Mouse (Mus musculus): ENCODE results near the gene Samd3.

The Samd3 gene

DNA sequence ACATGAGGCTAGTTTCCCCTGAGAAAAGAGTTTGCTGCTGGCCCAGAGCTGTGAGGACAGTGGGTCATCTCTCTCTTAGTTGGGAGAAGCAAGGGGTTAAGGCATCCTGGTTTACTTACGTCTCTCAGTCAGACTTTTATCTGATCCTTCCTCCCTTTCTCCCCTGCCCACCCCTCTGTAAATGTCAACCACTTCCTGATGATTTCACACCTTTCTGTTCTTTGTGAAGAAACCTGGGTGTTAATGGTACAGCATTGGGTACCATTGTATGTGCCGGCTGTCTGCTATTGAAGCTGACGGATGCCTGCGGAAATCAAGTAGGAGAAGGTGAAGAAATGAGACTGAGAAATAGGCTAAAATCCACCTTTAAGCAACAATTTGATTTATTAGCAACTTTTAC is at the start of gene Samd3:
TSS of gene Samd3 (plus strand) at position 220 of the 400 bp plus-strand sequence.
- no peak for DNase-seq (ENCODE audit: low read depth, low spot score)

DNA sequence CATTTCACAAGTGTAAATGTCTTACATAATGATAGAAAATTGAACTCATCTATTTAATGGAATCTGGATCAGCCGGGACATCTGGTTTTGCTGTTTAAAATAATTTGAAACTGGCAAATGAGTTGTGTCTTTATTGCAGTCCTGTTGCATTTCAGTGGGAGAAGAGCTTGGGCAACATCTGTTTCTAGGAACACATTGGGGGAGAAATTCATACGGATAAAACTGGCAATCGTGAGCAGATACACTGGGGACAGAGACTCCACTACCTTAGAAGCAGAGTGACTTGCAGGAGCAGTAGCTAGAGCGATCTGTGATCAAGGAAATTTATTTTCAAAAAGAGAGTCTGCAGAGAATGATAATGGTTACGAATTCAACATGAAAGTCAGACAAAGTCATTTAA is 44.2 kb upstream of the Samd3 start:
- no peak for DNase-seq (ENCODE audit: low read depth, low spot score)

DNA sequence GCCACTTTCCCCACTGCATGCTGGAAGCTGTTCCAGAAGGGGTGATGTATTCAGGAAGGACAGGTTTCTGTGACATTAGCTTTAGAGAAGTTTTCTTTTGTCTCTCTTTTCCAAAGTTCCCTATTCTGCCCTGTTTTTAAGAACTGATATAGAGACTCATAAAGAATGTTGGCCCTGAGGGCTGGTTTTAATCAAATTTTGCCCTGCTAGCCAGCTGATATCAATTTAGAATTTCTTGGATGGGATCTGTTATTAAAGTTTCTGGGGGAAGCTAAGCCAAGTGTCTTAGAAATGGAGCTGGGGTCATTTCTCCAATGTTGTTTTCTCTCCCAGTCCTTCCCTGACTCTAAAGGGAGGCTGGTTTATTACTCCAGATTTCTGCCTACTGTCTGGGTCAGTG is 38.7 kb upstream of the Samd3 start:
- no peak for DNase-seq (ENCODE audit: low read depth, low spot score)

DNA sequence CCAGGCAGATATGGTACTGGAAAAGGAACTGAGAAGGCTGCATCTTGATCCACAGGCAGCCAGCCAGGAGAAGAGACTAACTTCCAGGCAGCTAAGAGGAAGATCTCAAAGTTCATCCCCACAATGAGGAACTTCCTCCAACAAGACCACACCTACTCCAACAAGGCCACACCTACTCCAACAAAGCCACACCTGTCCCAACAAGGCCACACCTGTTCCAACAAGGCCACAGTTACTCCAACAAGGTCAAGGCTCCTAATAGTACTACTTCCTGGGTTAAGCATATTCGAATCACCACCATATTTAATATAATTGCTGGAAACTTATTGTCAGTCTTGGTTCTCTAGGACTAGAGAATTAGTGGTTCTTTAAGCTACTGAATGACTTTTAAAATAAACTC is 34.6 kb upstream of the Samd3 start:
- DNase-seq (ENCODE audit: low read depth, low spot score), result peak; percentile 30

DNA sequence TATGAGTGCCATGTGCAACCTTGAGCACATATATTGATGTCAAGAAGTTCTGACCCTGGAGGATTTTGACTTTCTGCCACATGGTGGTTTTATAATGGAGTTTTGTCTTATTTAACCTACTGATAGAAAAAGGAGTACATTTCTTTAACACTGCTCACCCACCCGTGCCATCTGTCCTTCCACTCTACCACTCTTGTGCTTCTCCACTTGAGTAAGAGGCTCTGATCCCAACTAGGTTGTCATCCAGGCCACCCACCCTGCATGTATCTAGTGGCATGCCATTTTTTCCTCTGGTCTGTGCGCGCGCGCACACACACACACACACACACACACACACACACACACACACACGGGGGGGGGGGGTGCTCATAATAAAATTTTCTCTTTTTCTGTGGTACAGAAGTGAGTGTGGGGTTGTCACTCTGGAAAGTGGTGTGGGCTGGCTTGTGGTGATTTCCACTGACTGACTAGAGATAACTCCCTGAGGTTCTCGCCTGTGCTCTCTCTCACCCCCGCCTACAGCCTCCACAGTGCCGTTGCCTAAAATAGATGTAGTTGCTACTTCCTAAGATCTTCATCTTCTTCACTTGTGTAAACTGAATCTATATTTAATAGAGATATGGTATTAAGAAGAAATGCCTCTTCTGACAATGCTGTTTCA is 26.7 kb upstream of the Samd3 start:
- DNase-seq (ENCODE audit: low read depth, low spot score), result no peak

DNA sequence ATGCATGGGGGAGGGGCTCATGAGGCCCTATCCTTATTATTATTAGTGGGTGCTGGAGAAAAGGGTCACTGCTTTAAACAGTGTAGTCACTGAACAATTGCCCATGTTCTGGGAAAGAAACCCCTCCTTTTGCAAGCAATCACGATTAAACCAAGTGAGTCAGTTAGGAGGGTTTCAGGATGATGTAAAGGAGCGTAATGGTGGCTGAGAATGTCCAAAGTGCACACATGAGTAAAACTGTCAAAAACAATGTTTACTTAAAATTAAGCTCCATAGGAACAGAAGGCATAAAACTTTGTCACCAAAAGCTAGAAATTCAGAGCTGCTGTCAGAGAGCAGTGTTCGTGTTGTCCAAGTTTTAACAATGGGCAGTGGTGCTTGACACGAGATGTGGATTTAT is 8.8 kb upstream of the Samd3 start:
- DNase-seq (ENCODE audit: low read depth, low spot score), result no peak

DNA sequence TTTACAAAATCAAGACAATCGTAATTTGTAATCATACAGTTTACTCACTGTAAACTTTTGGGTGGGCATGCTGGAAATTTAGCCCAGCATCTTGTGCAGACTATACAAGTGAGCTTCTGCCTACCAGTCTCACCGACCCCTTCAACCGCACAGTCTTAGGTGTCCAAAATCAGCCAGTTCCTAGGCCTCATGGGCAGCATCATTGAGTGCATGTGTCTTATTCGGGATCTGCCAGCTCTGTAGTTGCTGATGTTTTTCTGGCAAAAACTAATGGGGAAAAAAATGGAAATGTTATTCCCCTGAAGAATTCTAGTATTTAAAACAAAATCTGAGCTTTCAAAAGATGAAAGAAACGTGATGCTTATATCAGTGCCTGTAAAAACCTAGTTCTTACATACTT is 3.3 kb upstream of the Samd3 start:
- DNase-seq (ENCODE audit: low read depth, low spot score), result no peak

DNA sequence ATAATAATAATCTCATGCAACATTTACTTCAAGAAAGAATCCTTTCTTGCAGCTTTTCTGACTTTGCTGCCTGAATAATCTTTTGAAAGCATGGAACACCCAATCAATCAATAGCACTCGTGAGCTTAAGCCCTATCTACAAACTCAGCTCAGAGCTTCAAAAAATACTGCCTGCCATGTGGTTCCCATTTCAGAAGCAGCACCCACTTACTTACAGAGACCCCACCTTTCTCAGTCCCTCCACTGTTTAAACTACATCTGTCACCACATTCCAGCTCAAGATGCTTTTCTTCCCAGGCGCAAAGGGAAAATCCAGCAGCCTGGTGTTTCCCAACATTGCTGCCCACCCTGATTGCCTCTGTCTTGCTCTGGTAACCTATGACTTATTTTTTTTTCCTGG is 2.8 kb upstream of the Samd3 start:
- no peak for DNase-seq (ENCODE audit: low read depth, low spot score)

DNA sequence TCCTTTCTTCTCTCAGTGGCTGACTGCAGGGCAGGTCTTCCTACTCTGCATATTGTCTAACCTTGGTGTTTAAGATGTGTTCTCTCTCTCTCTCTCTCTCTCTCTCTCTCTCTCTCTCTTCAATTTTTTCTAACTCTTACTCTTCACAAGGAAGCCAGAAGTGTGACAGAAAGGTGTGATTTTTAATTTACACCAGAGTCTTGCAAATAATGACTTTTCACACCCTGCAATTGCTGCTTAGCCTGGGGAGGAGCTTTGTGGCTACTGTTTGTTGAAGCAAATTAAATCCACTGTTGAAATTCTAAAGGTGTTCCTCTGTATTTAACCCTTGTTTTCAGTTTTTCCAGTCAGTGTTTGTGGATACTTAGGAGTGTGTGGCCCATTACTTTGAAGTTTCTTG is 1.3 kb upstream of the Samd3 start:
- DNase-seq (ENCODE audit: low read depth, low spot score), result no peak

DNA sequence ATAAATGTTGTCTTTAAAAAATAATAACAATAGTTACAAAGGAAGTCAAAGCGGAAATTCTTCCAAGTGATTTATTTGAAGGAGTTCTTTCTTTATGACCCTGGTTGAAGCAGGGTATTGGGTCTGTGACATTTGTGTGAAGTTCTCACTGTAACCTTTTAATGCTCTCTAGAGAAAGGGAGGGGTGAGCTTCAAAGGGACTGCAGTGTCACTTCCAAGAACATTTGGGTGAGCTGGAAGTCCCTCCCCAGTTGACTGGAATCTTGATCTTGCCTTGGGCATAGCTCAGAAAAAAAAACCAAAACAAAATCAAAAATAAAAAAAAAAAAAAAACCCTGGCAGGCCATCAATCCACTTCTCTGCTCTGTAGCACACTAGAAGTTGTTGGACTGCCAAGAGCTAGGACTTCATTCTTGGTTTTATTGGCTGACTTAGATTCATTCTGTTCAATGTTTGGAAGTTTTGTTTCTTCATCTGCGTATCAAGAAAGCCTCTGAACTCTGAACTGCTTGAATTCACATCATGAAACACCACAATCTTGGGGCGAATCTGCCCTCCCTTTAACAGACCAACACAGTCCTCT is 2.7 kb downstream of the Samd3 start:
- no peak for DNase-seq (ENCODE audit: low read depth, low spot score)

DNA sequence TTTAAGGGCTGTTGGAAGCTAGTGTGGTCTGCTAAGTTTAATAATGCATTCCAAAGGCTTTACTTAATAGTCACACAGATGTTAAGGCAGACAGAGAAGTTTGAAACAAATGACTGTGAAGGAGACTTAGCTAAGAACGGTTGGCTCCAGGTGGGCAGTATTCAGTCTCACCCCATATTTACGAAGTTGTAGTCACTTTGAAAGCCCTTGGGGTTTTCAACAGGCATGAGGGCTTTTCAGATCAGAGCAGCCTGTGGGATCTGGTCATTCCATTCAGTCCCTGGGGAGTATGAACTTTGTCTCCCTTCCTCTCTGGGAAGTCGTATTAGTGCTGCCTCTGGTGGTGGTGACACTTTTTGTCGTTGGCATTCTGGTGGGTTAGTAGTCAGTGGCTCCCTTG is 9.1 kb downstream of the Samd3 start:
- DNase-seq (ENCODE audit: low read depth, low spot score), result no peak

DNA sequence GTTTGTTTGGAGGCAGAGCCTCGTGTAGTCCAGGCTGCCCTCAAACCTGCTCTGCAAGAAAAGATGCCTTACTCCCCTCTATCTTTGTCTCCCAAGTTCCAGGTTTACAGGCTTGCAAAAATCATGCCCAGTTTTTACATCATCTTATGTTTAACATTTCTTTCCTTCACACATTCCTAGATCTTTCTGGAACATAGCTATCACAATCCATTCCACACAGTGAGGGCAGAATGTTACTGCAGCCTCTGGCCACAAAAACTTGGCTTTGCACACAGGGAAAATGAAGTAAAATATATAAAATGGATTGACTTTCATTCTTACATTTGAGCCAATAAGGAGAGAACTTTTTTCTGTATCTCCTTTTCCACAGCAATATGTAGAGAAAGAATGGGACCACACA is 9.6 kb downstream of the Samd3 start:
- DNase-seq (ENCODE audit: low read depth, low spot score), result no peak

DNA sequence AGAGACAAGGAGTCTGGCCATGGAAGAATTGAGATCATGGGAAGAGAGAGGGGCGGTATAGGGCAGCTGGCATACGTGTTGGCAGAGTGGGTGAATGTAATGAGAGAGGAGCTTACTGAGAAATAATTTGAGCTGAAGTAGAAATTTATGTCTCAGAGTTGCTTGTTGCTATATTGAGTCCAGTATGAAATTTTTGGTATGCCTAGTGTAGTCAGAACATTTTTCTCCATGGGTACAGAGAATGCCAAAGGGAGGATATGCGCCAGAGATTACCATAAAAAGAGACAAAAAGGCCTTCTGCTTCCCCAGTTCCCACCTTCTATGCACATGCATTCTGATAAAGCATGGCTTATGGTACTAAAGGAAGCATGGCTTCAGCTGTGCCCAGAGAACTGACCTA is 13.7 kb downstream of the Samd3 start:
- DNase-seq (ENCODE audit: low read depth, low spot score), result no peak

DNA sequence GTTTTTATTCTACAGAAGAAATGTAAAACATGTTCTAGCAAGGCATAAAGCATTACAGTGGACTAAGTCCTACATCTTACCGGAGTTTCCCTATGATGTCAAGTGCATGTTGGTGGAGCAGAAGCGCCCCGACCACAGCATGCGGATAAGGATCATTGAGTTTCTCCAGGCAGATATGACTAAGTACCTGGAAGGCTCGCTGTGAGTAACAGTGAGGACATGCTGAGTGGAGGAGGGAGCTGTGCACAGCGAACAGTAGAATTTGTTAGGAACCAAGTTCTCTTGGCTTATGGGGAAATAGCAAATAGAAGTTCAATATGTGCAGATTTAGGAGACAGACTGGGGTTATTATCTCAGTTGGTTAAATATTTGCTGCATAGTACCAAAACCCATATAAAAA is 15.0 kb downstream of the Samd3 start:
- no peak for DNase-seq (ENCODE audit: low read depth, low spot score)

DNA sequence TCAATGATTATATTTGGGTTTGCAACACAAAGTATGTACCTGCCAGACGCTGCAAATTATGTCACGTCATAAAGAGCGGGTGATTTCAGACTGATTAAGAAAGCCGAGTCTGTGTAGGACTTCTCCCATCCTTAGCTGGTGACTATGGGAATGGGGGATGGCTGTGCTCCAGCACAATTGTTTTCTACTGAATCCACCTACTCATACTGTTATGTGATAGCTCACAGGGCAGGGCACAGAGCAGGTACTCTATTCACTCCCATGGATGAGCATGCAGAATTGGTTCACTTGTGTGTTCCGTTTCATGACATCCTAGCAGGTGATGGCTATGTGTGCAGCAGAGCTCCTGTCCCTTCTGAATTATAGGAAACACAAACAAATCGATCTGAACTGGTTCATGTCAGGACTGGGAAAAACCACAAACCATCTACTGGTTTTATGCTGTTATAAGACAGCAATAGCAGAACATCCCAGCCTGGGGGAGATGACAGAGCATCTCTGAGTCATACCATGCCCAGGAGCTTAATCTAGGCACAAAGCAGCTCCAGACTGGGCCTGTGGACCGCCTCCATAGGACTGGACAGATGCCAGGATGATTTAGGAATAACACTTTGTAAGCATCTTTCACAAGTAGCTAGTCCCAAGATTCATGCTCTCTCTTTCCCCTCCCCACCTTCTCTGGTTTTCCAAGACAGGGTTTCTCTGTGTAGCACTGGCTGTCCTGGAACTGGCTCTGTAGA is 20.1 kb downstream of the Samd3 start:
- DNase-seq (ENCODE audit: low read depth, low spot score), result no peak

DNA sequence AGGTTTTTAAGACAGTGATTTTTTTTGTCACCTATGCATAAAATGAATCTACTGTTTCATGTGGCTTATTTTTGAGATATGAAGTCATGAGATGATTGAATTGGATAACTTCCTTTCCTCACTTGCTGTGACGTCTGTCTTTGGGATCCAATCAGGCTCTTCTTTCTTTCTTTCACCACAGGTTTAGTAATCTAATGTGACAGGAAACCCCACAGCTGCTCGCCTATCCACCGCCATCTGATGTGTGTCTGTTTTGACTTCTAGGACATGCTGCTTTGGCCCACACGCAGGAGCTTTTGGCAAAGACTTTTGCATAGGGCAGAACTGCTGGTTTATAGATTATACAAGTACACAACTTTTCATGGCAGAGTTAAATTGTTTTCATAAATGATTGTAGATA is 30.4 kb downstream of the Samd3 start:
- DNase-seq (ENCODE audit: low read depth, low spot score), result no peak

DNA sequence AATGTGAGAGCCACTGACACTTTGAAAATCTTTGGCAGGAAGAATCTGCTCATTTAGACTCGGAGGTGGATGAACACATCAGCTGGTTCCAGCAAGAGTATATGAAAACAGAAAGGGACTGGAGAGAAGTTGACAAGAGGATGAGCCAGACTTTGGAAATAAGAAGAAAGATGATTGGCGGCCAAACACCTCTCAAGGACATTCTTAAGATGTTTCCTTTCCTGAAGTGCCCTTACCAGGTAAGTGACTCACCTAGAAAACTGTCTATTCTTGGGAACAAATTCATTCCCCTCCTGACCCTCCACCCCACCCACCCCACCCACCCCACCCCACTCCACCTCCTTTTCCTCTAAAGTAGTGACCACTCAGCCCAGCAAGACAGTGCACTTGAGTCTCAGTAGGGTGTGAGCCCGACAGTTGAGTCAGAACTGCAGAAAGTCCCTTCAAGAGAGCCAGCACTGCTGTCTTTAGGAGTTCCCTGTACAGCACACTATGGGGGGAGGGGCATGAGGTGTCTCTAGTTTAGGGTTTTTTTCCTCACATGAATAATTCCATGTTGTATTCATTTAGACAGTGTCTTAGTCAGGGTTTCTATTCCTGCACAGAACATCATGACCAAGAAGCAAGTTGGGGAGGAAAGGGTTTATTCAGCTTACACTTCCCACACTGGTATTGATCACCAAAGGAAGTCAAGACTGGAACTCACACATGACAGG is 34.4 kb downstream of the Samd3 start:
- no peak for DNase-seq (ENCODE audit: low read depth, low spot score)

DNA sequence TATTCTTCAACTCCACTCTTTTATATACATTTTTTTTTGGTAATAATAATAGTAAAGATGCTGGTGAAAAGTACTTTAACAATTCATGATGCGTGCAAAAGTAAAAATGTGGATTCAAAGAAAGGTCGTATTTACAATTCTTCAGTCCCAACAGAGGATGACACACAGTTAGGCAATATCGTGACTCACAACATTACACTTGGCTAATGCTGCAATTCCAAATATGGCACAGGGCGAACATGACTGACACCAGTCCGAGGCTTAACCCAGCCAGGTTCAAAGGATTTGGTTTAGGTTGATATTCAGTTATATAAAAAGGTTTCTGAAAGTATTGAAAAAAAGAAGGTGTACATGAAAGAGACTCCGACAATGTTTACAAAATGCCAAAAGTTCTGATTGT is 45.9 kb downstream of the Samd3 start:
- no peak for DNase-seq (ENCODE audit: low read depth, low spot score)

DNA sequence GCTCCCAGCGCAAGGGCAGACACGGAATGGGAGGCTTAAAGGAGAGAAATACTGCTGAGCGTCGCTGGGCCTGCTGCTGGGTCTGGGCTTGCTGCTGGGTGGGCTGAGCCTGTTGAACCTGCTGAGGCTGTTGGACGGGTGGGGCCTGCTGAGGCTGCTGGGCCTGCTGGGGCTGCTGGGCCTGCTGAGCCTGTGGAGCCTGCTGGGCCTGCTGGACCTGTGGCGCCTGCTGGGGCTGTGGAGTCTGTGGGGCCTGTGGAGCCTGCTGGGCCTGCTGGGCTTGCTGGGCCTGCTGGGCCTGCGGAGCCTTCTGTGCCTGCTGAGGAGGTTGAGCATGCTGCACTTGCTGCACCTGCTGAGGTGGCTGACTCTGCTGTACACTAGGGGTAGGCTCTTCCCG is 50.5 kb downstream of the Samd3 start:
- DNase-seq (ENCODE audit: low read depth, low spot score), result peak; percentile 9

DNA sequence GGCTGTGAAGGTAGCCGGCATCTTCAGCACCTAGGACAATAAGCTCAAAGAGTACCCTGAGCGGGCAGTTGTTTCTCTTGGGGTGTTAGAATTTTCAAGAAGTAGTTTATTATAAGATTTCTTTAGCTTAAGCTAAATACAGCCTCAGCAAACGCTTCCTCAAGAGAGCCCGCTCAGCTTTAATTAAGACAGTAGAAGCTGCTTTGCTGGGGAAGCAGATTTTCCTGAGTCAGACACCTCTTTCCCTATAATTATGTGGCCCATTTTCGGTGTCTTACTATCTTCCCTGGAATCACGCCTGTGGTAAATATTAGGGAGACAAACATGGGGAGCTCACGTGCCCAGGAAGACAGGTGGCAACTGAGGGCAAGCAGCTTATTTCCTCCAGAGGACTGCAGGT is 57.6 kb downstream of the Samd3 start:
- DNase-seq (ENCODE audit: low read depth, low spot score), result no peak

DNA sequence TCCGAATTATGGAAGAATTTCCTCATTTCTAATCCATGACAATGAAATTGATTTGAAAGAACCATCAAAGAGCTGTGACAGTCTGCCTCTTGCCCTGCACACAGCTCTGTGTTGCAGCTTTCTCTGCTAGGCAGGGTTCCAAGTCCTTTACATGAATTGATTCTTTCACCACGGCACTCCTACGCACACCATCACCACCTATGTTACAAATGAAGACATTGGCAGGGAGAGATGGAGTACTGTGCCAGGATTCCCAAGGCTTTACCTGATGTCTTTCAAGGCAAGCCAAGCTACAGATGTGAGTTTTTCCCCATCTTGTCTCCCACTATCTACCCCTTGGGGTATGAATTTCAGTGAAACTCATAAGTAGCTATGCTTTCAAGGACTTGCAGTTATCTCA is 67.7 kb downstream of the Samd3 start:
- DNase-seq (ENCODE audit: low read depth, low spot score), result no peak

DNA sequence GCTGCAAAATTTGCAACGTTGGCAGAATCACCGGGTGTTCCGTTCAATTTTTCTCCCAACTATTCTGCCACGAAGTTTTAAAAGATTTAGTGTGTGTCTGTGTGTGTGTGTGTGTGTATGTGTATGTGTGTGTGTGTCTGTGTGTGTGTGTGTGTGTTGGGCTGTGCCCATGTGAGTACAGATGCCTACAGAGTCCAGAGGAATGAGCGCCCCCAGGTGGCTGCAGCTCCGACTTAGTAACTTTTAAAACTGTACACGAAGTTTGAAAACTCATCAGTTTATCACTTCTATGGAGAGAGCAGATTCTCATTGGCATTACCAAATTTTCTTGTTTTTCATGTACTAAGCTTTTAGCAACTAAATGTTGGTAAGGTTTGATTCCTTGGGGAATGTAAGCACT is 68.1 kb downstream of the Samd3 start:
- DNase-seq (ENCODE audit: low read depth, low spot score), result no peak

DNA sequence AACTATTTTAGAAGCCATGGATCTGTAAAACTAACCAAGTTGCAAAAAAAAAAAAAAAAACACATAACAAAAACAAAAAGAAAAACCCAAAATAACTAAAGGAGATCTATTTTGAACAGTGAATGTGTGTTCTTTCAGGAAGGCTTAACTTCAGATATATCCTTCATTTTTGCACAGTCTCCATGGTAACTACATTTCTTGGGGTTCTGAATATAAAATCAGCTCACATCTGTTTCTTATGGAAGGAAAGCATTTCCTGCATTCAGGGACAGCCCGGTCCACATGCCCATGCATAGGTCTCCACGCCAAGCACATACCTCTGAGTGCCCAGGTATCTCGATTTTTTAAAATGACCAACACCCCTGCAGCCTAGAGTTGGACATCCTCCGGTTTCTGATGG is 72.8 kb downstream of the Samd3 start:
- DNase-seq (ENCODE audit: low read depth, low spot score), result no peak
